Mouse (Mus musculus) liver, adult 2 months (tissue): ENCODE data around the gene Bpifb4.

Source experiments
- CTCF ChIP-seq: fragments of 200-500 bp; IDR thresholded peaks from 2 replicates; pipeline ENCODE4 v1.5.1; 2011; ENCODE audit warnings: low read depth, low read length, control low read depth
- POLR2A ChIP-seq: fragments of 200-500 bp; IDR thresholded peaks from 2 replicates; pipeline ENCODE4 v1.6.1; 2011; ENCODE audit warnings: low read length, control low read depth; ENCODE audit not compliant: insufficient read depth; ENCODE audit errors: extremely low read depth

GRCm38 (mm10) chr2:154007965-154008364 lies 70.0 kb downstream of the Bpifb4 start, which contains the start of gene Bpifa2:
- no peak for TF ChIP-seq CTCF
- TF ChIP-seq POLR2A, result no peak
